Mouse (Mus musculus): ENCODE measurements around the gene Vdac1. TPM values are rescaled to one million over a fixed set of nuclear protein-coding genes. Genes with fewer than 3 reads are reported as not detected.

Gene Vdac1
- polyA plus RNA-seq, 2 experiments: 58.9 to 102 TPM

- Histone ChIP-seq H3K9ac (replicated peaks) (no peak overlapping the region), H3K4me1 (replicated peaks; ENCODE audit: control insufficient read depth in 2 of 2, insufficient read depth in 2 of 2, low read length in 1 of 2) (peaks cover 5 to 10% of the 10 kb centered on the region in 2 experiments), H3K36me3 (replicated peaks; ENCODE audit: control insufficient read depth, insufficient read depth, low read depth) (no peaks in the 10 kb centered on the region), H3K4me3 (ENCODE audit: insufficient read depth in 1 of 2, low read depth in 2 of 2, low read length in 2 of 2) (no peak overlapping the region), H3K27me3 (ENCODE audit: control insufficient read depth, insufficient read depth, low read length) (no peaks in the 10 kb centered on the region), H3K27ac (no peak overlapping the region), H3K9me3 (ENCODE audit: control insufficient read depth, low read length) (no peaks in the 10 kb centered on the region), H3K4me2 (ENCODE audit: low read depth) (no peak overlapping the region)
- DNase-seq (ENCODE audit: low read depth in 3 of 3, low spot score in 3 of 3) (no peak), ATAC-seq (ENCODE audit: insufficient read depth) (no peak)
- TF ChIP-seq CTCF (IDR thresholded peaks at IDR 0.05; ENCODE audit: low read depth) (no peak), EP300 (IDR thresholded peaks at IDR 0.05; ENCODE audit: low read depth) (no peak)
- 65% methylated on average over 4 of the region's 4 CpGs for WGBS (ENCODE audit: insufficient replicate concordance)
Measured at GRCm38 (mm10) chr11:52394494-52394893, 33.8 kb downstream of the Vdac1 start.

GRCm38 (mm10) chr11:52395343-52395742 lies 34.7 kb downstream of the Vdac1 start:
- peak; percentile 40 for TF ChIP-seq CTCF (IDR thresholded peaks at IDR 0.05; ENCODE audit: low read depth)
- TF ChIP-seq EP300 (IDR thresholded peaks at IDR 0.05; ENCODE audit: low read depth): no peak

GRCm38 (mm10) chr11:52395940-52396596 lies 35.4 kb downstream of the Vdac1 start, which contains the start of gene 9530068E07Rik:
TSS of gene 9530068E07Rik (plus strand) at chr11:52396428.
- TF ChIP-seq CTCF (IDR thresholded peaks at IDR 0.05; ENCODE audit: low read depth) (no peak), EP300 (IDR thresholded peaks at IDR 0.05; ENCODE audit: low read depth) (no peak)
- Histone ChIP-seq H3K4me1 (replicated peaks; ENCODE audit: control insufficient read depth in 2 of 2, insufficient read depth in 2 of 2, low read length in 1 of 2) (peaks cover 5 to 13% of the 10 kb centered on the region in 2 experiments), H3K27ac (peak within 1 kb of the TSS; percentile 56), H3K9me3 (ENCODE audit: control insufficient read depth, low read length) (no peaks in the 10 kb centered on the region), H3K4me3 (ENCODE audit: insufficient read depth in 1 of 2, low read depth in 2 of 2, low read length in 2 of 2) (peak within 1 kb of the TSS; percentile 88 to 99), H3K27me3 (ENCODE audit: control insufficient read depth, insufficient read depth, low read length) (no peaks in the 10 kb centered on the region), H3K9ac (replicated peaks) (peak within 1 kb of the TSS; percentile 98), H3K36me3 (replicated peaks; ENCODE audit: control insufficient read depth, insufficient read depth, low read depth) (no peaks in the 10 kb centered on the region), H3K4me2 (ENCODE audit: low read depth) (peak within 1 kb of the TSS; percentile 61)
- ATAC-seq (ENCODE audit: insufficient read depth) (peak; percentile 94), DNase-seq (ENCODE audit: low read depth in 3 of 3, low spot score in 3 of 3) (peak; percentile 90 to 92 (median 90))
- under 1% methylated on average over 38 of the region's 38 CpGs for WGBS (ENCODE audit: insufficient replicate concordance)

More at GRCm38 (mm10) chr11:52395343-52395742, 34.7 kb downstream of the Vdac1 start:
- ATAC-seq (ENCODE audit: insufficient read depth) (no peak), DNase-seq (ENCODE audit: low read depth in 3 of 3, low spot score in 3 of 3) (peak in 1 of 3 experiments; percentile 29)
- Histone ChIP-seq H3K9ac (replicated peaks) (no peak overlapping the region), H3K36me3 (replicated peaks; ENCODE audit: control insufficient read depth, insufficient read depth, low read depth) (no peaks in the 10 kb centered on the region), H3K9me3 (ENCODE audit: control insufficient read depth, low read length) (no peaks in the 10 kb centered on the region), H3K4me3 (ENCODE audit: insufficient read depth in 1 of 2, low read depth in 2 of 2, low read length in 2 of 2) (no peak overlapping the region; a peak in 1 of 4 replicates), H3K27ac (no peak overlapping the region; the same call in 1 of the 2 replicates), H3K4me2 (ENCODE audit: low read depth) (peak overlapping the region; percentile 61; the same call in 1 of the 2 replicates), H3K4me1 (replicated peaks; ENCODE audit: control insufficient read depth in 2 of 2, insufficient read depth in 2 of 2, low read length in 1 of 2) (peaks cover 5 to 13% of the 10 kb centered on the region in 2 experiments), H3K27me3 (ENCODE audit: control insufficient read depth, insufficient read depth, low read length) (no peaks in the 10 kb centered on the region)
- WGBS (ENCODE audit: insufficient replicate concordance): 25% methylated on average over 4 of the region's 4 CpGs

GRCm38 (mm10) chr11:52396597-52397188 lies 36.0 kb downstream of the Vdac1 start:
- WGBS (ENCODE audit: insufficient replicate concordance): under 1% methylated on average over 33 of the region's 33 CpGs
- Histone ChIP-seq H3K9ac (replicated peaks) (peak overlapping the region; percentile 98), H3K27me3 (ENCODE audit: control insufficient read depth, insufficient read depth, low read length) (no peaks in the 10 kb centered on the region), H3K9me3 (ENCODE audit: control insufficient read depth, low read length) (no peaks in the 10 kb centered on the region), H3K4me2 (ENCODE audit: low read depth) (peak overlapping the region; percentile 61), H3K4me1 (replicated peaks; ENCODE audit: control insufficient read depth in 2 of 2, insufficient read depth in 2 of 2, low read length in 1 of 2) (peaks cover 5 to 13% of the 10 kb centered on the region in 2 experiments), H3K36me3 (replicated peaks; ENCODE audit: control insufficient read depth, insufficient read depth, low read depth) (no peaks in the 10 kb centered on the region), H3K27ac (peak overlapping the region; percentile 56), H3K4me3 (ENCODE audit: insufficient read depth in 1 of 2, low read depth in 2 of 2, low read length in 2 of 2) (peak overlapping the region; percentile 88 to 99)
- DNase-seq (ENCODE audit: low read depth in 3 of 3, low spot score in 3 of 3) (peak in 2 of 3 experiments; percentile 27 to 46), ATAC-seq (ENCODE audit: insufficient read depth) (peak; percentile 78)
- TF ChIP-seq CTCF (IDR thresholded peaks at IDR 0.05; ENCODE audit: low read depth): no peak
- no peak for TF ChIP-seq EP300 (IDR thresholded peaks at IDR 0.05; ENCODE audit: low read depth)

GRCm38 (mm10) chr11:52397385-52397987 lies 36.8 kb downstream of the Vdac1 start:
- WGBS (ENCODE audit: insufficient replicate concordance): 71% methylated on average over 4 of the region's 4 CpGs
- peak overlapping the region; percentile 61 for H3K4me2 ChIP-seq (ENCODE audit: low read depth)
- TF ChIP-seq EP300 (IDR thresholded peaks at IDR 0.05; ENCODE audit: low read depth) (no peak), CTCF (IDR thresholded peaks at IDR 0.05; ENCODE audit: low read depth) (peak; percentile 29; the same call in 1 of the 2 replicates)
- H3K9ac ChIP-seq (replicated peaks): no peak overlapping the region
- H3K9me3 ChIP-seq (ENCODE audit: control insufficient read depth, low read length): no peaks in the 10 kb centered on the region
- H3K27me3 ChIP-seq (ENCODE audit: control insufficient read depth, insufficient read depth, low read length): no peaks in the 10 kb centered on the region
- no peaks in the 10 kb centered on the region for H3K36me3 ChIP-seq (replicated peaks; ENCODE audit: control insufficient read depth, insufficient read depth, low read depth)
- ATAC-seq (ENCODE audit: insufficient read depth): no peak
- peaks cover 5 to 17% of the 10 kb centered on the region in 2 experiments for H3K4me1 ChIP-seq (replicated peaks; ENCODE audit: control insufficient read depth in 2 of 2, insufficient read depth in 2 of 2, low read length in 1 of 2)
- DNase-seq (ENCODE audit: low read depth in 3 of 3, low spot score in 3 of 3): no peak
- peak overlapping the region; percentile 88 to 99 for H3K4me3 ChIP-seq (ENCODE audit: insufficient read depth in 1 of 2, low read depth in 2 of 2, low read length in 2 of 2)
- H3K27ac ChIP-seq: no peak overlapping the region

Measured in liver, embryonic 14.5 days (tissue).